Mouse (Mus musculus): ENCODE measurements around the gene Chd8. TPM values are rescaled to one million over a fixed set of nuclear protein-coding genes. Genes with fewer than 3 reads are reported as not detected.
"Not testable (repeated sequence)": the region's sequence is repeated elsewhere in the genome, so short reads cannot be mapped to it uniquely, and the experiment has no call there.

The Chd8 gene
- total RNA-seq (2015) (78.7 and 79.5 TPM in 2 replicates), total RNA-seq (2017) (43.7 and 57.7 TPM in 2 replicates)

DNA sequence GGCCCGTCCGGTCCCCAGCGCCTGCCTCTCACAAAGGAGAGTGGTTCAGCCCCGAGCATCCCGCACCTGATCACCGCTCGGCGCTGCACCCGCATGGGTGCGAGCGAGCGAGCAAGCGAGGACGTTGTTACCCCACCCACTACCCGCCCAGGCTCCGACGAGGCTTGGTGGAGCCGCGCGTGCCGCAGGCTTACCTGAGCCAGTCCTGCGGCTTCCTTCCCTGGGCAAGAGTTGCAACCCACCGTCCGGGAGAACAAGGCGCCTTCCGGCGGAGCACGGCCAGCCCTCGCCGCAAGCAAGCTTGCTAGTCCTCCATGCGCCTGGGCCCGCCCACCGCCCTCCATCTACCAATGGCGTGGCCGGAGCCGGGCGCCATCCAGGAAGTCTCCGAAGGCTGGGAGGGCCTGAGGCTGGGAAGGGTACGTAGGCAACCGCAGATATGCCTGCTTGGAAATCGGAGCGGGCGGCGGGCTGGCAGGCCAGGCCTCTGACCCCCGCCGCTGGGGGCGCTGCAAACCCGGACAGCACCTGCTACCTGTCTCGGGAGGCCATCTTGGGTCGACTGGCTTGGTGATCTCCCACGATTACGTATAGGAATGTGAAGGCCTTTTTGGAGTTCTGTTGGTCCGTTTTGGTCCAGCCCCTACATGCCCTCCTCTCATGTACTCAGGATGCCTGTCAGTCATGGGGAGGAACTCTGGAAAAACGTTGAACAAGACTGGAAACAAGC lies at the start of gene Chd8:
Gene Chd8, minus strand, starts transcription at position 297 of the 730 bp plus-strand sequence.
- ATAC-seq (replicated peaks; ENCODE audit: poor library complexity), result peak; percentile 98

DNA sequence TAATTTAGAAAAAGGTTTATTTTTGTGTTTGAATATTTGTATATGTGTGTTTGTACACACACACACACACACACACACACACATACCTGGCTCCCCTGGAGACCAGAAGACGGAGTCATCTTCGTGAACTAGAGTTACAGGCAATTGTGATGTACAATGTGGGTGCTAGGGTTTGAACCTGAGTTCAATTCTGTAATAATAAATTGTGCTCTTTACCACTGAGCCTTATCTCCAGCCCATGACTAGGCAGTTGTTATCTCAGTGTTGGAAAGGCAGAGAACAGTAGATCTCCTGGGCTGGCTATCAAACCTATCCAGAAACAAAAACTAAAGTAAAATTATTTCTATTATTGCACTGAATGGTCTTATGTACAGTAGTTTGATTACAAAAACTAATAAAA lies 48.5 kb upstream of the Chd8 start:
- peak; percentile 42 for ATAC-seq (replicated peaks; ENCODE audit: poor library complexity)

DNA sequence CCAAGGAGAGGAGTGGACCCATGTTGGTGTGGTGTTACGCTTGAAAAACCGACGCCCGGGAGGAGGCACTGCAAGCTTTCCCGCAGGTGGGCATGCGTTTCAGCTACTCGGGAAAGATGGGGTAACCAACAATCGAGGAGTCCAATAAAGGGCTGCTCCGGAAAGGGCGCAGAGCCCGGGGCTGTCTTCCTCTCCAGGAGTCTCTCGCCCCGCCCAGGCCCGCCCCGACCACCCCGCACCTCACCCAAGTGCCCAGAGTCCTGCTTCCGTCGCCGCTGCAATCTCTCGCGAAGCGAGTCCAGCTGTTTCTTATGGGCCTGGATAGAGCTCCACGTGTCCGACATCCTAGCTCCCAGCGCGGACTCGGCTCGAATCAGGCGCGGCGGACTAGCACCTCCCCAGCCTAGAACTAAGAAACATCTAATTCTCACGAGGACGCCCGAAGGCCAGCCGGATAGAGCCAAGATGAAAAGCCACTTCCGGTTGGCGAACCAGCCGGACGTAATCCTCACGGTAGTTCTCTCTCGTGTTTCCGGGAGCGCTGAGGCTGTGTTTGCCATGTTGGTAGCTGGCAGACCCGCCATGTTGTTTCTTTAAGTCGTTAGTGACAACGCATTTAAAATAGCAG lies 47.2 kb upstream of the Chd8 start, which contains the start of gene Mettl3:
Gene Mettl3, minus strand, starts transcription at position 485 of the 628 bp plus-strand sequence.
- ATAC-seq (replicated peaks; ENCODE audit: poor library complexity), result peak; percentile 92

DNA sequence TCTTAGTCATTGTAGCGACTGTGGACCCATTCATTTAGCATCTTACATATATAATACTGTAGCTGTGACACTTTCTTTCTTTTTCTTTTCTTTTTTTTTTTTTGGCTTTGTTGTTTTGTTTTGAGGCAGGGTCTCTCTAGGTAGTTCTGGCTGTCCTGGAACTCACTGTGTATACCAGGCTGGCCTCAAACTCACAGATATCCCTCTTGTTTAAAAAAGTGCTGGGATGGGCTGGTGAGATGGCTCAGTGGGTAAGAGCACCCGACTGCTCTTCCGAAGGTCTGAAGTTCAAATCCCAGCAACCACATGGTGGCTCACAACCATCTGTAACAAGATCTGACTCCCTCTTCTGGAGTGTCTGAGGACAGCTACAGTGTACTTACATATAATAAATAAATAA lies 45.9 kb upstream of the Chd8 start:
- not testable (repeated sequence) for ATAC-seq (replicated peaks; ENCODE audit: poor library complexity)

DNA sequence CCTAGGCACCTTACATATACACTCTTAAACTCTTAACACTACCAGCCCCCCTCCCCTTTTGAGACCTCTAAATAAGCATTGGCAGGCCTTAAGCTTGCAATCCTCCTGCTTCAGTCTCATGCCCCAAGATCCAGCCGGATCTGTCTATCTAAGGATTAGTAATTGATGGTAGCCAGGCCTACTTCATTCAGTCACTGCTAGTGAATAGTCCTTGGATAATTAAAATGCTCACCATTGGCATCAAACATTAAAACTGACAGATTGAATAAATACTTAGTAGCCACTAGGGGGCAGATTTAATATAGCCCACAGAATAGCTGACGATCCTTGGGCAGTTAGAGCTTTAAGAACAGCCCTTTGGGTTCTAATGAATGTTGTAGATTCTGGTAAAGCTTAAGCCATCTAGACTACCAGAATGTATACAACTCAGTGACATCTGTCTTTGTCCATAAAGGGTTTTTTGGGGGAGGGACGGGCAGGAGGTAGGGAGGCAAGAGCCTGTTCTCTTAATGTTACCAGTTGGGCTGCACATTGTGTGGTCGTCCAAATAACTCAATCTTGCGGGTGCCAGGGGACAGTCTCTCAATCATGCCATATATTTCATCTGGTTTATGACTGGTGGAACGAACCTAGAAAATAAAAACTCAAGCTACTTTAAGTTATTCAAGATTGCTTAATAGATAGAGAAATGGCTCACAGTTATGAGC lies 38.1 kb upstream of the Chd8 start:
- peak; percentile 85 for ATAC-seq (replicated peaks; ENCODE audit: poor library complexity)

DNA sequence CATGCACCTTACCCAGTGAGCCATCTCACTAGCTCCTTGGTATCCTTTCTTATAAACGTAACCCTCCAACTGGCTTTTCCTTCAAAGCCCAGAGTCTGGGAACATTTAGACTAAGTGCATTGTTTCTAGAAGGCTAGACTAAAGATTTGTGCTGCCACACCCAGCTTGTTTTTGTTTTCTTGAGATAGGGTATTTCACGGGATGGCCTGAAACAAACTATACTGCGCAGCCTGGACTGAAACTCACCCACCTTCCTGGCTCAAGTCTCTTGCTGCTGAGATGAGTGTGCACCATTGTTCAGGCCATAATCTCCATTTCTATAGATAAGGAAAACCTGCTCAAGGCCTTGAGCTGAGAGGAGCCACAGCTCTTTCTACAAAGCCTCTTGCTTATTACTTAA lies 26.6 kb upstream of the Chd8 start:
- ATAC-seq (replicated peaks; ENCODE audit: poor library complexity), result no peak

DNA sequence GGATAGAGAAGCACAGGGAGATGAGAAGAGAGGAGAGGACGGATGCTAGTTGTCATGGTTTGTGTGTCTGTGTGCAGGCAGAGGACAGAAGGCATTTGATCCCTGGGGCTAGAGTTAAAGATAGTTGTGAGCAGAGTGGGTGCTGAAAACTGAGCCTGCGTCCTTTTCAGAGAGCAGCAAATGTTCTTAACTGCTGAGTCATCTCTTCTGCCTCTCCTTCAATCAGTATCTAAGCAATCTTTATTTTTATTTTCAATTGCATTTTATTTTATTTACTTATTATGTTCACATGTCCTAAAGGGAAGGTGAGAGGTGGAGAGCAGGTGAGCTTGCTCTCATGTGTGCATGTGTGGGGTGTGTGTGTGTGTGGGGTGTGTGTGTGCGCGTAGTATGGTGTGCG lies 26.0 kb upstream of the Chd8 start:
- no peak for ATAC-seq (replicated peaks; ENCODE audit: poor library complexity)

DNA sequence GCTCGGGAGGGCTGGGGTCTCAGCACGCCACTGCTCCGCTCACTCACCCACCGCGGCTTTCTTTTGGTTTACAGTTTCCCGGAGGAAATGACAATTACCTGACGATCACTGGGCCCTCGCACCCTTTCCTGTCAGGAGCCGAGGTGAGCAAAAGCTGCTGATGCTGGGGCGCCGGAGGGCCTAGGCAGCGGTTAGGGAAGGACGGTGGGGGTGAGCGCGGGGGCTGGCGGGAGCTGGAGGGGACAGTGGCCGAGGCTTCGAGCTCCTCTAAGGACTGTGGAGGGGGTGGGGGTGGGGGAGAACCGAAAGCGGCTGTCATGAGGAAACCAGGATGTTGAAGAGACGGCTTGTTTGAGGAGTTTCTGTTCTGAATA lies 22.2 kb upstream of the Chd8 start:
- peak; percentile 21 for ATAC-seq (replicated peaks; ENCODE audit: poor library complexity)

DNA sequence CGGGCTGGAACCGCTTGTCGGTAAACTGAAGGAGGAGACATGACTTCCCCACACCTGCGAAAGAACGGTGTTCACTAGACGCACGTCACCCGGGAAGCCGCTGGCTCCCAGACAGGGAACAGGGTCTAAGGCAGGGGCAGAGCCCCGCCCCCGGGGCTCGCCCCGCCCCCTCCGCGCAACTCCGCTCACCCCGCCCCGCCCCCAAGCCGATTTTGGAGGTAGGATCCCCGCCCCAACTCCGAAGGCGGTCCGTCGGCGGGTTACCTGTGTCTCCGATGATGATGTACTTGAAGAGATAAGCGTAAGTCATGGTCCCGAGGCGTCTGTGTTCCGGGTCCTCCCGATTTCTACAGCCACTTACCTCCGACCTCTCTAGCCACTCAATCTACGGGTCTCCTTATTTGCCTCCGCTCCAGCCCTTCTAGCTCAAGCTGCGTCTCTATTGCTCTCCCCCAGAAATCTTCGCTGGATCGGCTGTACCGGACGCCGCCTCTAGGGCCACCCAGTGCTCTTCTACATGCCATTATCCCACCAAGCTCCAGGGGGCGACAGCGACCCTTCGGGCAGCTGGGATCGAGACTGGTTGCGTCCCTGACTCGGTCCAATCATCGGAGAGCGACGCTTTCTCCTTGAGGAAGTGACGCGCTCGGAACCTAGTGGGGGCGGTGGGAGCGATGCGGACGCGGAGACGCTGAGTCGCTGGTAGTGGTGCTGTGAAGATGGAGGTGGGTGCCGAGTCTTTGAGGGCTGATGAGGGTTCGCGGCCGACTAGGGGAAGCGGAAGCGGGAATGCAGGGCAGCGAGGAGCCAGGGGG lies 21.6 kb upstream of the Chd8 start, which contains the start of the genes Tox4 and Rab2b:
Gene Tox4, plus strand, starts transcription at position 215 of the 815 bp plus-strand sequence.
Gene Rab2b, minus strand, starts transcription at position 614 of the 815 bp plus-strand sequence.
- ATAC-seq (replicated peaks; ENCODE audit: poor library complexity), result peak; percentile 94

DNA sequence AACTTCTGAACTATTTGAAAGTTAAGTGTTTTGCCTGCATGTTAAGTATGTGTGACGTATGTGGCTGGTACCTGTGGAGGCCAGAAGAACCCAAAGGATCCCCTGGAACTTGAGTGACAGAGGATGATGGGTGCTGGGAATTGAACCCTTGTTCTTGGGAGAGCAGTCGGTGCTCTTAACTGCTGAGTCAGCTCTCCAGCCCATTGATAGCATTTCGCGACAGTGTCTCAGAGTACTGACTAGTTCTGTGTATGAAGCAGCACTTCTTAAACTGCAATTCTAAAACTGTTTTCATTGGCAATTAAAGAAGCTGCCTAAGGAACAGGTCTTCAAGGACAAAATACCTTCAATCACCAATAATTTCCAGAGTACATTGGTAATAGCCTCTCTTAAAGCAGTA lies 19.6 kb upstream of the Chd8 start:
- ATAC-seq (replicated peaks; ENCODE audit: poor library complexity), result no peak

DNA sequence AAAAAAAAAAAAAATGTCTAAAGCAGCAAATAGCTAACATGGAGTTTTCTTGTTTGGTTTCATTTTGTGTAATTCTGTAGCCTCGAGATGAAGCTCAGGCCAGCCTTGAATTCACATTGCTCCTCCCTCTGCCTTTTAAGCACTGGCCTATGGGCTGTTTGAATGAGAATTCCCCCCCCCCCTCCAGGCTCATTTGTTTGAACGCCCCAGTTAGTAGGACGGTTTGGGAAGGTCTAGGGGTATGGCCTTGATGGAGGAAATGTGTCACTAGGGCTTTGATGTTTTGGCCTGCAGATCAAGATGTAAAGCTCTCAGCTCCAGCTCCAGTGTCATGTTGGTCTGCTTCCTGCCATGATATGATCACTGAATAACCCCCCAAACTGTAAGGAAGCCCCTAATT lies 15.2 kb upstream of the Chd8 start:
- ATAC-seq (replicated peaks; ENCODE audit: poor library complexity), result no peak

DNA sequence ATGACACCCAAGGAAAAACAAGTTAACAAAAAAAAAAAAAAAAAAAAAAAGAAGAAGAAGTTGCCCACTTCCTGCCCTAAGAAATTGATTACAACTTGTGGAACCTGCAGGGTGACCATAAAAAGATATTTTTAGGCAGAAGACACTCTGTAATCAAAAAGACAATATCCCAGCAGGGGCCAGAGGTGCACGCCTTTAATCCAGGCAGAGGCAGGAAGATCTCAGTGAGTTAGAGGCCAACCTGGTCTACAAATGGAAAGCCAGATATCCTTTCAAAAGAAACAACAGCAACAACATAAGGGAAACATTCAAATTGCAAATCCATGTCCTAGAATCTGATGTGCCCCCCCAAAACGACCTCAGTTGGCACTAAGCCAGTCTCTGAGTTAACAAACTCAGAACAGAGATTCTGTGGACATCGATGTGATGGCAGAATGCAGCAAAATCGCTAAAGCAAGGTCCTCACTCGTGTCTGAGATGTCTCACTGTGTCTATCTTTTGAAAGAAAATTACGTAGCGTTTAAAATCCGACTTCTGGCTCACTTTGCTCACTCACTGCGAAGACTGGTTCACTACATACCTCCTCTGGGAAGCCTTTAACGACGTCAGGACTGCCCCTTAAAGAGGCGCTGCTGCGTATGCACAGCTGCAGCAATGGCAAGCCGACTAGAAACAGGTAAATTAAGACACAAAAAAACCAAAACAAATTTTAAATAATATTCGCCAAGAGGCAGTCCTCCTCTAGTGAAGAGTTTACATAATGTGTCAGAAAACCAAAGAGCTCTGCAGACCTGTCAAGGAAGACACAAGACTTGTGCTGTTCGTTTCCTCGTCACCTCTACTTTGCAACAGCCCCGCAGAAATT lies 1.0 kb downstream of the Chd8 start:
- ATAC-seq (replicated peaks; ENCODE audit: poor library complexity), result no peak

DNA sequence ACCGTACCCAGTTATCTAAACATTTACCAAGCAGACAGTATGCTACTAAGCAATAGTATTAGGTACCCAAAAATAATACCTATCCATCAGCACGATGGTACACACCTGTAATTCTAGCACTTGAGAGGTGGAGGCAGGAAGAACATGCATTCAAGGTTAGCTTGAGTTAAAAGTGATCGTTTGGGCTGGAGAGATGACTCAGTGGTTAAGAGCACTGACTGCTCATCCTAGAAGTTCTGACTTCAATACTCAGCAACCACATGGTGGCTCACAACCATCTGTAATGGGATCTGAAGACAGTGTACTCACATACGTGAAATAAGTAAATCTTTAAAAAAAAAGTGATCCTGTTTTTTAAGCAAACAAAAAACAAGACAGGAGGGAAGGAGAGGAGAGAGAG lies 11.5 kb downstream of the Chd8 start:
- no peak for ATAC-seq (replicated peaks; ENCODE audit: poor library complexity)

DNA sequence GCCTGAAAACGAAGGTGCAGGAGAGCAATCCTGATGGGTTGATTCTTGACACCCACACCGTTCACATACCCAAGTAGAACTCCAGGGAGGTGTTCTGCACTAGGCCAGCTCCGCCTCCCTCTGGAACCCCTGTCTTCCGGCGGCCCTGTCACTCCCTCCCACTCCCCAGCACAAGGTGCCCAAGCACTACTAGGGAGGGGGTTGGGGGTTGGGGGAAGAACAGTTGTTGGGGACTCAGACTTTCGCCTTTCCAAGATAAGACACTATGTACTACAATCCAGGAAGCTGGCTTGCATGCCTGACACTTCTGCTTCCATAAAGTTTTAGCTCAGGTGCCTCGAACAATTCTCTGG lies 12.9 kb downstream of the Chd8 start:
- ATAC-seq (replicated peaks; ENCODE audit: poor library complexity), result no peak

DNA sequence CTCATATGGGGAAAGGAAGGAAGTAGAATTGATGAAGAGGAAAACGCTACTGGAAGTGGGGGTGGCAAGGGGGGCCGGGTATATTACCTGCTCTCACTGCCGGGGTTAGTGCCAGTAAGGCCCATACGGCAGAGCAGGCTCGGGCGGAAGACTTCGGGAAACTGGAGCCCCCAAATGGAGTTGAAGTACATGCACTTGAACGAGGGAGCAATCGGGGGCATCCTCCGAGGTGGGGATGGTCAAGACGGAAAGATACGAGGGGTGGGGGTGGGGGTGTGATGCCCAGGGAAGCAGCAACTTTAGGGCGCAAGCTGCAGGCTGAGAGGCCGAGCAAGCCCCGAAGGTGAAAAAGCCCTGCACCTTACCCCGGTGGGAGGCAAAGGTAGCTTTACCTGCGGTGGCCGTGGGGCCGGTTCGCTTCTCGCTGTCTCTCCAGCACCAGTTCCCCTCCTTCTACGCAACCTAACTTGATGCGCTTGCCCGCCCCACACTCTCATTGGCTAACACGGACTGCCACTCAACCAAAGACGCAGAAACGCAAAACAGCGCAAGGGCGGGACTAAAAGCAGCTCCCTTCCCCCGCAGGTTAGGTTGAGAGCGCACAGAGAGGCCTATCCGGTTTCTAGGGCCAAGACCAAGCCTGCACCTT lies 13.4 kb downstream of the Chd8 start:
- peak; percentile 99 for ATAC-seq (replicated peaks; ENCODE audit: poor library complexity)

DNA sequence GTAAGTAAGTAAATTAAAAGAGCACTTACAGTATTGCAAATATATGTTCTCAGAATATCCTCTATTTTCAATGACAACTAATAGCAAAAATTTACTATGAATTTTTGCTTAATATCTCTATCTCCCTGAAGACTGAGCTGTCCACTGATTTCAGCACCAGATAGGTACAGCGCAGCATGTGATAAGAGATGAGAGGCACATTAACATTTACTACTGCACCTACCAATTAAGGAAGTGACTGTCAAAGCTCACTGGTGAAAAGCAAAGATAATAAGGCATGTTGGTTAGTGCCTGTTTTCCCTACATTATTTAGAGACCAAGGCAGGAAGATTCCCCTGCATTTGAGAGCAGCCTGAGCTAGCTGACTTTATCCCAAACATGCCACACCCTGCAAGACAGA lies 21.4 kb downstream of the Chd8 start:
- ATAC-seq (replicated peaks; ENCODE audit: poor library complexity), result no peak

DNA sequence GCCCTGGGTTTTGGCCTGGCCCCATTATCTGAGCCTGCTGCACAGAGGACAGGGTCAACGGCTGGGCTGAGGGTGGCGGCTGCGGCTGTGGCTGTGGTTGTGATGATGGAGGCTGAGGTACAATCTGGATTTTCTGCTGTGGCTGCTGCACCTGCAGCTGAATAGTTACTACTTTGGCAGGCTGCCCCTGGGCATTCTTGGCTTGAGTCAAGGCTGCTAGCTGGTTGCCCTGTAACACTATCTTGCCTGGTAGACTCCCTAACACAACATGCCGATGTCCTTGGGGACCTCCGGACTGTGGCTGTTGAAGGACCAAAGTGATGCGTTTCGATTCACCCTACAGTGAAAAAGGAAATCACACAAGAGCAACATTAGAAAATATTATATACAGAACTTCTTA lies 22.4 kb downstream of the Chd8 start:
- ATAC-seq (replicated peaks; ENCODE audit: poor library complexity), result 0 out of 2 replicates have a peak, but pooled peaks have one; percentile 14

DNA sequence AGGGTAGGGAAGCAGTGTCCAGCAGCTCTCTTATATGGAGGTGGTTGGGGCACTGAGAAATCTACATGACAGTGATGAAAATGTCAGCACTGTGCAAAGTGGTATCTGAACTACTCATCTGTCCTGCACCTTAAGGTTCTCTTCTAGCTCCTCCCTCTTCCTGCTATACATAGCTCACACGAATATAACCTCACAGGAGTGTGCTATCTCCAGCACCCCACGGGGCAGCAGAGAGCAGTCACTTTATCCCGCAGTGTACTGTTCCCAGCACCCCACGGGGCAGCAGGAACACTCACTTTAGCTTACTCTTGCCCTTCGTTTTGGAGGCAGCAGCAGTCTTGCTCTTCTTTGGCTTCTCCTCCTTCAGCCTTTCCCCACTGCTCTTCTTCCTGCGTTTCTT lies 25.3 kb downstream of the Chd8 start:
- ATAC-seq (replicated peaks; ENCODE audit: poor library complexity), result peak; percentile 75

DNA sequence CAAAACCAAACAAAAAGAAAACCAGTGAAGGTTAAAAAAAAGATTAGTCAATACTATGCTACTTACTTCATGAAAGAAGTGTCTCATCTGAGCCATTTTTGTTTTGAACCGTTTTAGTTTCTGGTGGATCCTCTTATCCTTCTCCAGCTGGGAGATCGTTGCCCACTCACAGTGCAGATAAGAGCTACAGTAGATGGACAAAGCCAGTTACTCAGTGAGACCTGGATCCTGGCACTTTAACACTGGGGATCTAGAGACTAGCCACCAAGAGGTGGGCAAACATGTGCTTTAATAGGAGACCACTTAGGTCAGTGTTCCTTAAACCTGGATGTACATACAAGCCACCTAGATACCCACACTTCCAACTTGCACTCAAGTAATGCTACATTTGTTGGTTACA lies 31.6 kb downstream of the Chd8 start:
- ATAC-seq (replicated peaks; ENCODE audit: poor library complexity), result peak; percentile 57

DNA sequence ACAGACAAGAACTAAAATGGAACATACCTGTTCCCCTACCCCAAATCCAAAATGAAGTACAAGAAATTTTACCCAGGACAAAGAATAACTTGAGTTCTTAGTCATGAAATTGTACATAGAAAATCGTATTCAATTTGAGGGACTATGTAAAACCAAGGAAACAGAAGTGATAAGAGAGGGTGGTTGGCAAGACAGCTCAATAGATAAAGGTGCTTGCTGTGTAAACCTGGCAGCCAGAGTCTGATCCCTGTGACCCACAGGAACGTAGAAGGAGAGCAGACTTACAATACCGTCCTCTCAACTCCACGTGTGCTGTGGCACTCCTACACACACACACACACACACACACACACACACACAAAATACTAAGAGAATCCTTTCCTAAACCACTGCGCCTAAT lies 40.3 kb downstream of the Chd8 start:
- ATAC-seq (replicated peaks; ENCODE audit: poor library complexity), result peak; percentile 73
